Mouse (Mus musculus) limb, embryonic 12.5 days (tissue): ENCODE measurements around the gene Calcoco1. TPM values are rescaled to one million over a fixed set of nuclear protein-coding genes. Genes with fewer than 3 reads are reported as not detected.
A peak's percentile ranks its signal among the peaks of the same experiment; 100 is the strongest.

ENCODE experiments used
- ATAC-seq: fragments of 200-750 bp; cut with Nextera tagmentation; 2 replicates; pipeline ENCODE4 v1.8.0; 2017; ENCODE audit warnings: low read depth, moderate TSS enrichment; ENCODE audit not compliant: insufficient number of reproducible peaks, insufficient read depth, low FRiP score, low TSS enrichment
- H3K27ac ChIP-seq: fragments of 300-500 bp; sonication (generic); 2 replicates; pipeline ENCODE4 v1.5.1; 2016; ENCODE audit warnings: mild to moderate bottlenecking, moderate library complexity
- H3K27me3 ChIP-seq: fragments of 300-500 bp; sonication (generic); 2 replicates; pipeline ENCODE4 v1.6.1; 2016; ENCODE audit warnings: mild to moderate bottlenecking, moderate library complexity
- H3K36me3 ChIP-seq: fragments of 300-500 bp; sonication (generic); 2 replicates; pipeline ENCODE4 v1.6.1; 2016; ENCODE audit warnings: mild to moderate bottlenecking, moderate library complexity
- H3K4me1 ChIP-seq: fragments of 300-500 bp; sonication (generic); replicated peaks from 2 replicates; pipeline ENCODE4 v1.6.1; 2016
- H3K4me2 ChIP-seq: fragments of 300-500 bp; sonication (generic); 2 replicates; pipeline ENCODE4 v1.6.1; 2016; ENCODE audit warnings: mild to moderate bottlenecking, moderate library complexity
- H3K4me3 ChIP-seq: fragments of 300-500 bp; sonication (generic); replicated peaks from 2 replicates; pipeline ENCODE4 v1.5.1; 2016; ENCODE audit warnings: mild to moderate bottlenecking
- H3K9ac ChIP-seq: fragments of 300-500 bp; sonication (generic); replicated peaks from 2 replicates; pipeline ENCODE4 v1.6.1; 2016; ENCODE audit warnings: mild to moderate bottlenecking, moderate library complexity
- H3K9me3 ChIP-seq: fragments of 300-500 bp; sonication (generic); 2 replicates; pipeline ENCODE4 v1.6.1; 2016; ENCODE audit warnings: mild to moderate bottlenecking, moderate library complexity
- WGBS: fragments of 180-500 bp; shearing (Covaris S2); methylation state at CpG from one replicate; pipeline ENCODE4 v1.1.7; 2016; 5-methylcytosine and 5-hydroxymethylcytosine counted together
- polyA plus RNA-seq: library from polyadenylated mRNA; unstranded; fragments of >200 nt; fragmentation: Nextera tagmentation; extraction: Ambion mirVana; gene quantifications from 2 replicates; pipeline ENCODE4 v1.2.1, GENCODE M21; 2016

Calcoco1 gene
- polyA plus RNA-seq, 1 experiment from 2014 or later: 43.0 TPM

DNA sequence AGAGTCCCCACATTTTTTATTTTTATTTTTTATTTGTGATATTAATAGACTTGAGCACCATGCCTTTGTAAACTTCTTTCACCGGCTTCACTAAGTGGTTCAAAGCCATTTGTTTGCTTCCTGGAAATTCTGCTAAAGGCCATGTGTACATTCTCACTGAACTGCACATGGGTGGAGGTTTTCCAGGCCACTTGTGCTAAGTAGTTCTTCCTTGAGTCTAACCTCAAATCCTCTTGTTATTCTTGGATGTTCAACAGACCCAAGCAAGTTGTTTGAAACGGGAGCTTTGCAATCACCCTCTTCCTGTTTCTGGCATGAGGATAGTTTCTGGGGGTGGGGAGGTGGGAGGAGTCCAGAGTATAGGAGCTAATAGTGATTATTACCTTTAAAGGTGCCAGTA lies 16.5 kb upstream of the Calcoco1 start:
- peaks cover 38% of the 10 kb centered on the region for H3K4me1 ChIP-seq
- no peaks in the 10 kb centered on the region for H3K36me3 ChIP-seq
- 40% methylated on average over 2 of the region's 2 CpGs for whole genome bisulfite sequencing
- H3K4me2 ChIP-seq: no peak overlapping the region
- ATAC-seq: no peak
- H3K27ac ChIP-seq: no peak overlapping the region
- H3K9ac ChIP-seq: no peak overlapping the region
- no peak overlapping the region for H3K4me3 ChIP-seq
- H3K27me3 ChIP-seq: peaks cover 60% of the 10 kb centered on the region
- H3K9me3 ChIP-seq: no peaks in the 10 kb centered on the region

DNA sequence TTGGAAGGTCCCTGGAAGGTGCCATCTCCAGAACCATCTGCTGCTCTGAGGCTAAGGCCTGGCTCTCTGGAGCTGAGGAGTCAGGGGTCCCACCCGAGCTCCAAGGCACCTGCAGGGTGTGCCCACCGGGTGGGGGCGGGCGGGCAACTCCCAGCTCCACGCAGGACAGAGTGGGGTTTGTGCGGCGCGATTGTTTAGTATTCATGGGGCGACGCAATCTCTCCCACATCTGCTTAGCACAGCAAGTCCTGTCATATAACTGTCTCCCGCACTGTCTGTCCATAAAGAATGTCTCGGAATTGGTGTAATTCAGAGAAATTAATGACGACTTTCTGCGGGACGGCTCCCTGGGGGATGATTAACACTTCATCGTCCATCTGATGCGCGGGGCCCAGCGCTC lies 15.1 kb upstream of the Calcoco1 start:
- Histone ChIP-seq H3K4me1 (peaks cover 31% of the 10 kb centered on the region), H3K9me3 (no peaks in the 10 kb centered on the region), H3K4me2 (no peak overlapping the region), H3K27ac (no peak overlapping the region), H3K36me3 (no peaks in the 10 kb centered on the region), H3K27me3 (peaks cover 64% of the 10 kb centered on the region), H3K4me3 (no peak overlapping the region), H3K9ac (no peak overlapping the region)
- no peak for ATAC-seq
- 72% methylated on average over 19 of the region's 19 CpGs for WGBS

DNA sequence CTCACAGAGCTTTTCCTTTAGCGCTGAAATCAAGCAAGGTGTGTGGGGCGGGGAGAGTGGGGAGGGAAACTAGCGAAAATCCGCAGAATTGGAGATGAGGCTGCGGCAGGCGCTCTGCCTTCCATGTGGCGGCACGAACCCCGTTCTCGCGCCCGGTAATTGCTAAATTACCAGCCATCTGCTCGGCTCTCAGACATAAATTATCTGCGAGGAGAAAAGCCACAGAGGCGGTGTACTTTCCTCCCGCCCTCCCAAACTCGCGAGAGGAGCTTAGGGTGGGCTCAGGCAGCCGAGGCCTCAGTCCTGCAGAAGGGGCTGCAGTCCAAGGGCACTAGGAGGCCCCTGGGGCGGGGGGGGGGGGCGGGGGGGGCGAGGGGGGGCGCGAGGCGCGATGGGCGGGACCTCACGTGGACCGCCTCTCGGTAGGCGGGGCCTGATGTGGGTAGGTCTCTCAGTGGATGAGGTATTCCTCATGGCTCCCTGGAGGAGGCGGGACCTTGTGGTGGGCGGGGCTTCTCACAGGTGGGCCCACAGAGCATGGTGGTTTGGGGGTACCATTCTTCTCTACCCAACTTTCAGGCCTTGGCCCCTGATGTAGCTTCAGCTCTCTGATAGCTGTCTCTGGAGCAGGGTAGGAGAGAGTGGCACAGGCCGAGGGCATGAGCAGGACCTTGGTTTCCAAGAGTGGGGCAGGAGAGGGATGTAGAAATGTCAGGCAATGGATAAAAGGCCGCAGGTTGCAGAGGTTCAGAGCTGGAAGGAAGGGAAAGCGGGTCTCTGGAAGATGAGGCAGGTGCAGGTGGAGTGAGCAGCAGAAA lies 14.4 kb upstream of the Calcoco1 start:
- H3K36me3 ChIP-seq: no peaks in the 10 kb centered on the region
- peak; percentile 22; the same call in 1 of the 2 replicates for ATAC-seq
- peak overlapping the region; percentile 51 for H3K4me2 ChIP-seq
- H3K4me3 ChIP-seq: peak overlapping the region; percentile 30
- H3K27me3 ChIP-seq: peaks cover 59% of the 10 kb centered on the region
- no peak overlapping the region for H3K27ac ChIP-seq
- peak overlapping the region; percentile 44; the same call in 1 of the 2 replicates for H3K9ac ChIP-seq
- no peaks in the 10 kb centered on the region for H3K9me3 ChIP-seq
- H3K4me1 ChIP-seq: peaks cover 31% of the 10 kb centered on the region
- WGBS: 9% methylated on average over 35 of the region's 36 CpGs

DNA sequence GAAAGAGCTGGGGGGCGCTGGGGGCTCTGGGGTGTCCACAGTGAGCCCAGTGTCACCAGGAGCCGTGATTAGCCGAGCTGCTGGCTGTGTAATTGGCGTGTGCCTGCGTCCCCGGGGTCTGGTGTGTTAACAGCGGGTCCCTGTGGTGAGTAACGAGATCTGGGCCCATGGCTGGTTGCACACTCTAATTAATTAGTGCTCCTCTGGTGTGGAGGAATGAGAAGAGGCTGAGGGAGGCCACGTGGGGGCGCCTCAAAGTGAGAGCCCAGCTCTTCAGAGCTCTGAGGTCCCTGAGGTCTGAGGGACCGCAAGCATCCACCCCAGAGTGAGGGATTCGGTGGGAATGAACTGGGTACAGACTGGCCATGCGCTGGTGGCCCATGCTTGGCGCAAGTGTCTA lies 13.1 kb upstream of the Calcoco1 start:
- ATAC-seq: no peak
- Histone ChIP-seq H3K4me1 (peaks cover 31% of the 10 kb centered on the region), H3K27ac (no peak overlapping the region), H3K27me3 (peaks cover 60% of the 10 kb centered on the region), H3K4me3 (no peak overlapping the region), H3K9ac (no peak overlapping the region), H3K36me3 (no peaks in the 10 kb centered on the region), H3K9me3 (no peaks in the 10 kb centered on the region), H3K4me2 (no peak overlapping the region)
- WGBS: 32% methylated on average over 14 of the region's 14 CpGs

DNA sequence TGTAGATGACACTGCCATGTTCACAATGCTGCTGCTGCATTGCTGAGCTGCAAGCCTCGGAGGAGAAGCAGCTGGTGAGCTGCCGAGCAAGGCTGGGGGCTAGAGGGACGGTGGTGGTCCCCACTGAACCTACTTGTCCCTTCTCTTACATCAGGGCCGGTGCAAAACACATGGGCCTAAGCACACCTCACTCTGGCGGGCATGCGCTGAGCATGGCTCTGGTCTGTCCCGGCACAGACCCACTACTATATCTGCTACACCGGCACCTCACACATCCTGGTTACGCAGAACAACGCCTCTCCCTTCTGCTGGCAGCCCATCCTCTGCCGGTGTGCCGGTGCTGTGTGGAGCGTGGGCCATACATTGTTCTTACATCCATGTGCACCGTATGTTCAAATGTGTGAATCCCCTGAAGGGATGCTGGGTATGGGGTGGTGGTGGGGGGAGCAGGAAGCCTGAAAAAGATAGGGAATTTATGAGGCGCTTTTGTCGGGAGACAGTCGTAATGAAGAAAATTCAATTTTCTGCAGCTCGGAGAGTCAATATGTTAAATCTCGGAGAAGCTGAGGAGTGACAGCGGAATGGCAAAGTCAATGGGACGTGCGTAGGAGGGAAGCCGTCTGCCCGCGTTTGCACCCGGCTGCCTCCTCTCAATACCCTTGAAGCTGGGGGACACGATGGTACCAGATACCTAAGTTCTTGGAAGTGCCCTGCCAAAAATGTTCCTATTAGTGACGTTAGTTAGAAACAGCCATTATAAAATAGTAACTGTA lies 12.0 kb upstream of the Calcoco1 start:
- H3K4me1 ChIP-seq: peaks cover 30% of the 10 kb centered on the region
- H3K4me2 ChIP-seq: no peak overlapping the region
- no peaks in the 10 kb centered on the region for H3K9me3 ChIP-seq
- 85% methylated on average over 28 of the region's 28 CpGs for WGBS
- no peak overlapping the region for H3K27ac ChIP-seq
- H3K4me3 ChIP-seq: no peak overlapping the region
- no peak for ATAC-seq
- no peak overlapping the region for H3K9ac ChIP-seq
- H3K27me3 ChIP-seq: peaks cover 52% of the 10 kb centered on the region
- no peaks in the 10 kb centered on the region for H3K36me3 ChIP-seq

DNA sequence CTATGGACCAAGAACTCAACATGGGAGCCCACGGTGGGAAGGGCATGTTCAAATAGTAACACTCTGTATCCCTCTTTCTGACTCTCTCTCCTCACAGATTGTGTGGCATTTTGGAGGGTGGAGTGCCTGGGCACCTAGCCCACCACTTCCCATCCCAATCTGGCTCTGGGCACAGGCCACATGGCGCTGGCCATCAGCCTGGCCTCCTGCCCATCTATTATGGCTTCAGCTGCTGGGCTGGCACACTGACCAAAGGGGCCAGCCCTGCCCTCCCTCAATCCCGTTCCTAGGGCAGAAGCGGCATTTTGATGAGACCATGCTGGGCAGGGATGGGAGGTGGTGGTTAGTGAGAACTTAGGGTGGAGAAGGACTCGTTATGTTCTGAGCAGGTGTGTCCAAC lies 11.3 kb upstream of the Calcoco1 start:
- ATAC-seq: no peak
- H3K4me1 ChIP-seq: peaks cover 30% of the 10 kb centered on the region
- H3K4me2 ChIP-seq: no peak overlapping the region
- H3K4me3 ChIP-seq: no peak overlapping the region
- WGBS: 78% methylated on average over 5 of the region's 5 CpGs
- H3K36me3 ChIP-seq: no peaks in the 10 kb centered on the region
- no peaks in the 10 kb centered on the region for H3K9me3 ChIP-seq
- no peak overlapping the region for H3K27ac ChIP-seq
- no peak overlapping the region for H3K9ac ChIP-seq
- H3K27me3 ChIP-seq: peaks cover 47% of the 10 kb centered on the region

DNA sequence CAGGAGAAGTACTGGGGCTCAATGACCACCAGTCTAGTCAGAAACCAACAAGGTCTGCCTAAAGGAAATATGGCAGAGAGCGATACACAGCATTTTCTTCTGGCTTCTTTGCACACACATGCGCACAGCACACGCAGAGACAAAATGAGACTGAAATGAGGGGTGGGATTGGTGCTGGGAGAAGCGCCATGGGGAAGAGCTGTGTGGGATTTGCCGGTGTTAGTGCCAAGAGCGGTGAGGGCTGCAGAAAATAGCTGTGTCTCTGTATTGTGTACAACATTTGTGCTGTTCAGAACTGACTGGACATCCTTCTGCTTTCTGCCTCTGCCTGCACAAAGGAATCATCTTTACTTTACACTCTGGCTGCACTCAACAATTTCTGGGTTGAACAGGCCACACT lies 10.4 kb upstream of the Calcoco1 start:
- 90% methylated on average over 6 of the region's 6 CpGs for WGBS
- no peak overlapping the region for H3K4me3 ChIP-seq
- peaks cover 29% of the 10 kb centered on the region for H3K4me1 ChIP-seq
- no peak for ATAC-seq
- H3K4me2 ChIP-seq: no peak overlapping the region
- H3K9me3 ChIP-seq: no peaks in the 10 kb centered on the region
- no peak overlapping the region for H3K9ac ChIP-seq
- no peak overlapping the region for H3K27ac ChIP-seq
- H3K27me3 ChIP-seq: peaks cover 42% of the 10 kb centered on the region
- H3K36me3 ChIP-seq: no peaks in the 10 kb centered on the region

DNA sequence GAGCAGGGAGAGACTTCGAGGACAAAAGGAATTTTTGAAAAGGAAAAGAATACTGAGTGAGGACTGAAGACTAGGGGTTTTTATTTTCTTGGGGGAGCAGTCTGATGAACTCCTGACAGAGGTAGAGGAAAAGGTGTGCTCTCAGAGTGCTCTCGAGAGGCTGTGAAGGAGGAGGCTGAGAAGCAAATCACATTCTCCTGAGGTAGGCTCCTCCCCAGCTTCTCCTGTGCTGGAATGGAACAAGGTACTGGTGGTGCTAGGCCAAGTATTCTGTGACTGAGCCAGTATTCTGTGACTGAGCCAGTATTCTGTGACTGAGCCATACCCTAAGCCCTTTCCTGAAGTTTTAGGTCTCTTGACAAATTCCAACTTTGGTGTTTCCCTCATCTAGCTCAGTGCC lies 6.0 kb upstream of the Calcoco1 start:
- Histone ChIP-seq H3K4me2 (no peak overlapping the region), H3K36me3 (no peaks in the 10 kb centered on the region), H3K4me1 (peaks cover 3% of the 10 kb centered on the region), H3K9me3 (no peaks in the 10 kb centered on the region), H3K4me3 (no peak overlapping the region), H3K27me3 (peaks cover 13% of the 10 kb centered on the region), H3K27ac (no peak overlapping the region), H3K9ac (no peak overlapping the region)
- no peak for ATAC-seq
- WGBS: 73% methylated on average over 2 of the region's 2 CpGs

DNA sequence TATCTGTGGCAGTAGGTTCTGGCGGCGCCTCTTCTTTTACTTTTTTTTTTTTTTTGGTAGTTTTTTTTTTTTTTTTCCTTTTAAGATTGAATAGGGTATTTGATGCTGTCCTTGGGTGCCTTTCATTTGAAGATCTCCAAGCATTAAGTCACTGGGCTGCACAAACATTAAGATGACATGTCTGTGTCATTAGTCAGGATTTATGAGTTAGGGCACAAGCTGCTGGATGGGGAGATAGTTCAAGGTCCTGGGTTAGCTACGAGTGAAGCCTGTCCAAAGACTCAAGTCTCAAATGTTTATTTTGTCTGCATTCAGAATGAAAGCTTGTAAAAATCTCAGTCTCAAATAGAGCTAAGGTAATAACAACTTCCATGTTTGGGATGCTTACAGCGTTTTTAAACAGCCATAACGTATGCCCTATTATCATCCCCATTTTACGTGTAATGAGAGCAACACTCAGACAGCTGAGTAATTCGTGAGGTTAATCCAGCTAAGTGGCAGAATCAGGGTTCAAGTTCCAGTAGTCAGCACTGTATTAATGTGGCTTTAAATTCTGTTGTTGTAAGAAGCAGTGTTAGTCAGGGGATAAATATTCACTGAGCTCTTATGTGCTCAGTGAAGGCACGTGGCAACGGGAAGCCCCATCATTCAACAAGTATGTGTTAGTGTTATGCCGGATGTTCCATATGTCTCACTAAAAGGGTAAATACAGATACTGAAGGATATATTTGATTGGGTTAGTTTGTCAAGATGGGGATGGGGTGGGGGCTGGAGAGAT lies 1.6 kb upstream of the Calcoco1 start:
- no peak for ATAC-seq

DNA sequence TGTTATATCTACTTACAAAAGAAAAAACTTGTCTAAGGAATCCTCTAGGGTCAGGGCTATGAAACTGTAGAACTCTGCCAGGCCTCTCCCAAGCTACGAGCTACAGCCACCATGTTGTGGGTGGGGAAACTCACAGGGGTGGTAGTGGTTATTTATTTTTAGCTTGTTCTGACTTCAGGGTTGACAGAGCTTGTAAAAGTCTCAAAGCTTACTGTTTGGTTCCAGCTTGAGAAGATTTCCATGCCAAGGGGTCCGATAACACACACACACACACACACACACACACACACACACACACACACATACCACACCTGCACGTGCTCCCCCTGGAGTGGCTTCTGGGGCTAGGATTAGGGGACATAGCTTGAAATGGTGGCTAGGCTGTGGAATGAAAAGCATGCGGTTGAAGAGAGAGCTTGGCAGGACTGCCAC lies 538 bp upstream of the Calcoco1 start:
- peak; percentile 49 for ATAC-seq
- WGBS: 37% methylated on average over 4 of the region's 4 CpGs
- H3K4me3 ChIP-seq: peak overlapping the region; percentile 68
- peaks cover 17% of the 10 kb centered on the region for H3K4me1 ChIP-seq
- H3K4me2 ChIP-seq: peak overlapping the region; percentile 73
- H3K9ac ChIP-seq: peak overlapping the region; percentile 1
- no peaks in the 10 kb centered on the region for H3K9me3 ChIP-seq
- peak overlapping the region; percentile 70 for H3K27ac ChIP-seq
- peaks cover 20% of the 10 kb centered on the region for H3K36me3 ChIP-seq
- no peaks in the 10 kb centered on the region for H3K27me3 ChIP-seq

More for the DNA sequence above, 1.6 kb upstream of the Calcoco1 start:
- Histone ChIP-seq H3K9ac (no peak overlapping the region), H3K4me3 (no peak overlapping the region), H3K27me3 (no peaks in the 10 kb centered on the region), H3K36me3 (peaks cover 10% of the 10 kb centered on the region; the same call in 1 of the 2 replicates), H3K9me3 (no peaks in the 10 kb centered on the region), H3K27ac (no peak overlapping the region), H3K4me2 (no peak overlapping the region), H3K4me1 (peaks cover 17% of the 10 kb centered on the region)
- 81% methylated on average over 10 of the region's 10 CpGs for WGBS
